Mouse (Mus musculus): Measurements from ENCODE around the gene Bglap3.
"Not testable (repeated sequence)": the region's sequence is repeated elsewhere in the genome, so short reads cannot be mapped to it uniquely, and the experiment has no call there.

DNA sequence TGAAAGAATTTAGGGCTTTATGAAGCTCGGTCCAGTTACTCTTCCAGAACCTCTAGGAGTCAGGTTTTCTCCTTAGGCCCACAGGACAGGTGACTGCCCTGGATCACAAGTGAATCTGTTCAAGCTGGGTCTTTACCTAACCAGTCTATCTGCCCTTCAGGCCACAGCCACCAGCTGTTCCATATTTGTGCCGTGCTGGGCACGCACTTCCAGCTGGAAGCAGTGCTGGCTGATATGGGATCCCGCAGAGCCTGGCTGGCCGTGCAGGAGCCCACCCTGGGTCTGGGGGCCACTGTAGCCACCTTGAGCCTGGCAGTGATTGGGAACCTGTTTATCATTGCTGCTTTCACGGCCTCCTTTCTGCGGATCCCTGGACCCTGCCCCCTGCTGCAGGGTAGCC lies 4.1 kb upstream of the Bglap3 start:
- TF ChIP-seq CTCF (IDR thresholded peaks at IDR 0.05; ENCODE audit: insufficient read depth, low read length); POLR2A (IDR thresholded peaks at IDR 0.05; ENCODE audit: borderline replicate concordance, extremely low read depth, low read depth, low read length): not testable (repeated sequence)
